Mouse (Mus musculus): Measurements from ENCODE around the gene Zscan25. TPM values are rescaled to one million over a fixed set of nuclear protein-coding genes. Genes with fewer than 3 reads are reported as not detected.
"Not testable (repeated sequence)": the region's sequence is repeated elsewhere in the genome, so short reads cannot be mapped to it uniquely, and the experiment has no call there.

Gene Zscan25
- polyA plus RNA-seq (2014; fragmentation: Nextera tagmentation; extraction: Ambion mirVana): 0.23 and 0.94 TPM in 2 replicates

DNA sequence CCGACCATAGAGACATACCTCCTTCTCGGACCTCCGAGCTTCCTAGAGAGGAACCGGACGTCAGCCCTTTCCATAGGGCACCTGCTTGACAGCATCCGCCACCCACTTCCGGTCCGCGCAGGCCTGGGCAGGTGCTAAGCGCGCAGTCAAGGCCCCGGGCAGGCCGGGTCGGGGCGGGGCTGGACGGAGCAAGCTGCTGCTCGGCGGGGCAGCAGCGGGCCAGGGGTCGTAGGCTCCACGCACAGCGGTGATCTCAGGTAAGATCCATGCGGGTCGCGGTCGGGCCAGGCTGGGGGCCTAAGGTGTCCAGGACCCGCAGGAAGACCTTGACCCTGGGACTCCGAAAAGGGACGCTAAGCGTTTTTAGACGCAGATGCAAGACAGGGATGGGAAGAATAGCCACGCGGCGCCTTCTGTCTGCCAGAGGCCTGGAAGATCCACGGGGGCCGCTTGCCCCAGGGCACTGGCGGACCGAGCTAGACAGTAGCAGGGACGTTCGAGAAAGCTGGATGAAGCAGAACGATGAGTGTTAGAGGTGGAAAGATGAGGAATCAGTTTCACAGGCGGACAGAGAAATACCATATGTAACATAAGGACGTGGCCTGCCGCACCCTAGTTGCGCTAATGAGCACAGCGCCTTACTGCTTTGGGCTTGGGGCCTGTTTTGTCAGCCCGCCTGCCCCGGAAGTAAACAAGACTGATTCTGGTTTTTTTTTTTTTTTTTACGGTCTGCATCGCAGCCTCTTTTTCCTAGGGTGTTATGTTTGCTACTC, at the start of gene Zscan25:
Gene Zscan25 (plus strand): TSS at position 130 of the 773 bp plus-strand sequence.
- Histone ChIP-seq H3K4me2 (peak within 1 kb of the TSS; percentile 90), H3K36me3 (ENCODE audit: control insufficient read depth, insufficient read depth, low read length) (peaks cover 20% of the 10 kb centered on the region), H3K9me3 (replicated peaks; ENCODE audit: control insufficient read depth, low read length) (no peaks in the 10 kb centered on the region), H3K4me3 (ENCODE audit: low read depth, low read length) (peak within 1 kb of the TSS; percentile 73), H3K27me3 (ENCODE audit: control insufficient read depth, insufficient read depth, low read length) (no peaks in the 10 kb centered on the region), H3K9ac (ENCODE audit: low read depth, low read length) (peak within 1 kb of the TSS; percentile 92), H3K4me1 (ENCODE audit: control insufficient read depth, insufficient read depth, low read length) (0 out of 2 replicates have a peak, but pooled peaks cover 4% of the 10 kb centered on the region), H3K27ac (ENCODE audit: low read depth, low read length) (peak within 1 kb of the TSS; percentile 92)
- WGBS (ENCODE audit: insufficient replicate concordance): under 1% methylated on average over 50 of the region's 50 CpGs
- peak; percentile 99 for ATAC-seq (replicated peaks; ENCODE audit: insufficient number of reproducible peaks, low FRiP score, low TSS enrichment)

- Histone ChIP-seq H3K9ac (ENCODE audit: low read depth, low read length) (peak overlapping the region; percentile 98; the same call in 1 of the 2 replicates), H3K4me1 (ENCODE audit: control insufficient read depth, insufficient read depth, low read length) (peaks cover 9% of the 10 kb centered on the region; the same call in 1 of the 2 replicates), H3K9me3 (replicated peaks; ENCODE audit: control insufficient read depth, low read length) (no peaks in the 10 kb centered on the region), H3K27ac (ENCODE audit: low read depth, low read length) (peak overlapping the region; percentile 88), H3K4me3 (ENCODE audit: low read depth, low read length) (peak overlapping the region; percentile 100; the same call in 1 of the 2 replicates), H3K27me3 (ENCODE audit: control insufficient read depth, insufficient read depth, low read length) (no peaks in the 10 kb centered on the region), H3K36me3 (ENCODE audit: control insufficient read depth, insufficient read depth, low read length) (peaks cover 19% of the 10 kb centered on the region), H3K4me2 (peak overlapping the region; percentile 73)
- WGBS (ENCODE audit: insufficient replicate concordance): 87% methylated on average over 4 of the region's 4 CpGs
- ATAC-seq (replicated peaks; ENCODE audit: insufficient number of reproducible peaks, low FRiP score, low TSS enrichment): no peak
Observed at GRCm38 (mm10) chr5:145230641-145231040, 49.7 kb upstream of the Zscan25 start.

- Histone ChIP-seq H3K4me1 (ENCODE audit: control insufficient read depth, insufficient read depth, low read length) (peaks cover 9% of the 10 kb centered on the region; the same call in 1 of the 2 replicates), H3K9me3 (replicated peaks; ENCODE audit: control insufficient read depth, low read length) (no peaks in the 10 kb centered on the region), H3K27ac (ENCODE audit: low read depth, low read length) (peak within 1 kb of the TSS; percentile 88), H3K36me3 (ENCODE audit: control insufficient read depth, insufficient read depth, low read length) (peaks cover 20% of the 10 kb centered on the region), H3K9ac (ENCODE audit: low read depth, low read length) (peak within 1 kb of the TSS; percentile 98), H3K4me2 (peak within 1 kb of the TSS; percentile 73), H3K4me3 (ENCODE audit: low read depth, low read length) (peak within 1 kb of the TSS; percentile 100), H3K27me3 (ENCODE audit: control insufficient read depth, insufficient read depth, low read length) (no peaks in the 10 kb centered on the region)
- ATAC-seq (replicated peaks; ENCODE audit: insufficient number of reproducible peaks, low FRiP score, low TSS enrichment): peak; percentile 98
- WGBS (ENCODE audit: insufficient replicate concordance): under 1% methylated on average over 39 of the region's 42 CpGs
Observed at GRCm38 (mm10) chr5:145231367-145231871, 48.9 kb upstream of the Zscan25 start, which contains the start of gene Zfp655. TSS of gene Zfp655 (plus strand) at chr5:145231715.

- H3K27ac ChIP-seq (ENCODE audit: low read depth, low read length): peak overlapping the region; percentile 88
- H3K9ac ChIP-seq (ENCODE audit: low read depth, low read length): peak overlapping the region; percentile 98
- no peaks in the 10 kb centered on the region for H3K9me3 ChIP-seq (replicated peaks; ENCODE audit: control insufficient read depth, low read length)
- no peaks in the 10 kb centered on the region for H3K27me3 ChIP-seq (ENCODE audit: control insufficient read depth, insufficient read depth, low read length)
- H3K4me1 ChIP-seq (ENCODE audit: control insufficient read depth, insufficient read depth, low read length): peaks cover 9% of the 10 kb centered on the region; the same call in 1 of the 2 replicates
- peak; percentile 56 for ATAC-seq (replicated peaks; ENCODE audit: insufficient number of reproducible peaks, low FRiP score, low TSS enrichment)
- H3K4me3 ChIP-seq (ENCODE audit: low read depth, low read length): peak overlapping the region; percentile 100
- H3K36me3 ChIP-seq (ENCODE audit: control insufficient read depth, insufficient read depth, low read length): peaks cover 20% of the 10 kb centered on the region
- WGBS (ENCODE audit: insufficient replicate concordance): 0% methylated on average over 49 of the region's 49 CpGs
- H3K4me2 ChIP-seq: peak overlapping the region; percentile 73
Observed at GRCm38 (mm10) chr5:145231893-145232411, 48.3 kb upstream of the Zscan25 start.

DNA sequence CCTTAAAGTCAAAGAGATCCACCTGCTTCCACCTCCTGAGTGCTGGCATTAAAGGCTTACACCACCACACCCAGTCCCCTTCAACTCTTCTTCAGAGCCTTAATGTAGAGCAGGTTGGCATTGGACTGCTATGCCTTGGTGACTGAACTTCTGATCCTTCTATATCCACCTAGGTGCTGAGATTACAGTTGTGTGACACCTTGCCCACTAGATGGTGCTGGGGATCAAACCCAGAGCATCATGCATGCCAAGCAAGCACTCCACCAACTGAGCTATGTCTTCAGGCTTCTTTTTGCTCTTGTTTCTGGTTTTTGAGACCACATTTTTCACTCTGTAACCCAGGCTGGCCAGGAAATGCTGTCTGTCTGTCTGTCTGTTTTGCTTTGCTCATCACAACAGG, 45.7 kb upstream of the Zscan25 start:
- Histone ChIP-seq H3K27me3 (ENCODE audit: control insufficient read depth, insufficient read depth, low read length) (no peaks in the 10 kb centered on the region), H3K36me3 (ENCODE audit: control insufficient read depth, insufficient read depth, low read length) (peaks cover 22% of the 10 kb centered on the region), H3K9me3 (replicated peaks; ENCODE audit: control insufficient read depth, low read length) (no peaks in the 10 kb centered on the region), H3K9ac (ENCODE audit: low read depth, low read length) (no peak overlapping the region), H3K4me2 (no peak overlapping the region), H3K27ac (ENCODE audit: low read depth, low read length) (no peak overlapping the region), H3K4me1 (ENCODE audit: control insufficient read depth, insufficient read depth, low read length) (peaks cover 9% of the 10 kb centered on the region; the same call in 1 of the 2 replicates), H3K4me3 (ENCODE audit: low read depth, low read length) (no peak overlapping the region)
- ATAC-seq (replicated peaks; ENCODE audit: insufficient number of reproducible peaks, low FRiP score, low TSS enrichment): no peak

GRCm38 (mm10) chr5:145249520-145249919, 30.8 kb upstream of the Zscan25 start:
- H3K27me3 ChIP-seq (ENCODE audit: control insufficient read depth, insufficient read depth, low read length): no peaks in the 10 kb centered on the region
- H3K4me2 ChIP-seq: no peak overlapping the region
- WGBS (ENCODE audit: insufficient replicate concordance): 94% methylated on average over 3 of the region's 3 CpGs
- peaks cover 34% of the 10 kb centered on the region for H3K36me3 ChIP-seq (ENCODE audit: control insufficient read depth, insufficient read depth, low read length)
- ATAC-seq (replicated peaks; ENCODE audit: insufficient number of reproducible peaks, low FRiP score, low TSS enrichment): no peak
- no peak overlapping the region for H3K4me3 ChIP-seq (ENCODE audit: low read depth, low read length)
- H3K27ac ChIP-seq (ENCODE audit: low read depth, low read length): no peak overlapping the region
- H3K9me3 ChIP-seq (replicated peaks; ENCODE audit: control insufficient read depth, low read length): no peaks in the 10 kb centered on the region
- H3K9ac ChIP-seq (ENCODE audit: low read depth, low read length): no peak overlapping the region
- no peaks in the 10 kb centered on the region for H3K4me1 ChIP-seq (ENCODE audit: control insufficient read depth, insufficient read depth, low read length)

DNA sequence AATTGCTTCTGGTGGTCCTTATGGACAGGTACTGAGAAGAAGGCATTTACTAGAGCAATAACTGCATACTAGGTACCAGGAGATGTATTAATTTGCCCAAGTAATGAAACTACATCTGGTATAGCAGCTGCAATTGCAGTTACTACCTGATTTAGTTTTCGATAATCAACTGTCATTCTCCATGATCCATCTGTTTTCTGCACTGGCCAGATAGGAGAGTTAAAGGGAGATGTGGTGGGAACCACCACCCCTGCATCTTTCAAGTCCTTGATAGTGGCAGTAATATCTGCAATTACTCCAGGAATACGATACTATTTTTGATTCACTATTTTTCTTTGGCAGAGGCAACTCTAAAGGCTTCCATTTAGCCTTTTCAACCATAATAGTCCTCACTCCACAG, 6.7 kb upstream of the Zscan25 start:
- H3K36me3 ChIP-seq (ENCODE audit: control insufficient read depth, insufficient read depth, low read length); H3K27me3 ChIP-seq (ENCODE audit: control insufficient read depth, insufficient read depth, low read length); H3K4me3 ChIP-seq (ENCODE audit: low read depth, low read length); ATAC-seq (replicated peaks; ENCODE audit: insufficient number of reproducible peaks, low FRiP score, low TSS enrichment); H3K27ac ChIP-seq (ENCODE audit: low read depth, low read length); H3K4me1 ChIP-seq (ENCODE audit: control insufficient read depth, insufficient read depth, low read length); H3K9ac ChIP-seq (ENCODE audit: low read depth, low read length); H3K4me2 ChIP-seq; H3K9me3 ChIP-seq (replicated peaks; ENCODE audit: control insufficient read depth, low read length): not testable (repeated sequence)
- WGBS (ENCODE audit: insufficient replicate concordance): 83% methylated on average over 2 of the region's 2 CpGs

GRCm38 (mm10) chr5:145279948-145280347, 352 bp upstream of the Zscan25 start:
- no peak overlapping the region for H3K27ac ChIP-seq (ENCODE audit: low read depth, low read length)
- no peak overlapping the region for H3K4me2 ChIP-seq
- ATAC-seq (replicated peaks; ENCODE audit: insufficient number of reproducible peaks, low FRiP score, low TSS enrichment): peak; percentile 1; the same call in 1 of the 2 replicates
- 88% methylated on average over 2 of the region's 2 CpGs for WGBS (ENCODE audit: insufficient replicate concordance)
- H3K4me1 ChIP-seq (ENCODE audit: control insufficient read depth, insufficient read depth, low read length): 0 out of 2 replicates have a peak, but pooled peaks cover 4% of the 10 kb centered on the region
- H3K9me3 ChIP-seq (replicated peaks; ENCODE audit: control insufficient read depth, low read length): no peaks in the 10 kb centered on the region
- H3K27me3 ChIP-seq (ENCODE audit: control insufficient read depth, insufficient read depth, low read length): no peaks in the 10 kb centered on the region
- no peak overlapping the region for H3K9ac ChIP-seq (ENCODE audit: low read depth, low read length)
- H3K36me3 ChIP-seq (ENCODE audit: control insufficient read depth, insufficient read depth, low read length): peaks cover 15% of the 10 kb centered on the region
- no peak overlapping the region for H3K4me3 ChIP-seq (ENCODE audit: low read depth, low read length)
